Mouse (Mus musculus) liver, embryonic 11.5 days (tissue): Measurements from ENCODE around the gene Gm26661. TPM values are rescaled to one million over a fixed set of nuclear protein-coding genes. Genes with fewer than 3 reads are reported as not detected.

Experiments
- polyA plus RNA-seq: library from polyadenylated mRNA; unstranded; fragments of >200 nt; fragmentation: Nextera tagmentation; extraction: Ambion mirVana; gene quantifications from 2 replicates; pipeline ENCODE4 v1.2.1, GENCODE M21; 2014

The Gm26661 gene
- polyA plus RNA-seq, 1 experiment from 2014 or later: not detected

Other genes with a start within 250 kb of the Gm26661 start
- not detected in 2 replicates for gene Gm3558, start 223.0 kb upstream of the Gm26661 start, polyA plus RNA-seq
- not detected in 2 replicates for gene Gm10338, start 196.0 kb upstream of the Gm26661 start, polyA plus RNA-seq
- gene Gm10128, start 147.6 kb upstream of the Gm26661 start, polyA plus RNA-seq: not detected in 2 replicates
- gene Flnb, start 26.4 kb downstream of the Gm26661 start, polyA plus RNA-seq: 13.3 and 14.2 TPM in 2 replicates
- not detected in 2 replicates for gene Gm45521, start 165.7 kb downstream of the Gm26661 start, polyA plus RNA-seq
- gene Dnase1l3, start 203.0 kb downstream of the Gm26661 start, polyA plus RNA-seq: 0.73 and 0.79 TPM in 2 replicates
- 11.9 and 15.0 TPM in 2 replicates for gene Abhd6, start 211.3 kb downstream of the Gm26661 start, polyA plus RNA-seq